Mouse (Mus musculus): ENCODE results near the gene Atxn2.

- TF ChIP-seq CTCF (conservative IDR thresholded peaks at IDR 0.05; ENCODE audit: insufficient read depth, insufficient read length, low read depth, low read length) (no peak), POLR2A (IDR thresholded peaks at IDR 0.05; ENCODE audit: low read depth, low read length) (no peak)
Measured at GRCm38 (mm10) chr5:121664078-121664477, 47.1 kb upstream of the Atxn2 start.

Data from kidney, adult 2 months (tissue).